Mouse (Mus musculus) myocyte (in vitro differentiated cells): ENCODE results near the gene Mertk. TPM values are rescaled to one million over a fixed set of nuclear protein-coding genes. Genes with fewer than 3 reads are reported as not detected.

Source experiments
- H3K27me3 ChIP-seq: one replicate; pipeline ENCODE4 v1.6.1; 2011; ENCODE audit not compliant: control insufficient read depth, insufficient read depth, insufficient read length
- H3K36me3 ChIP-seq: one replicate; pipeline ENCODE4 v1.6.1; 2011; ENCODE audit not compliant: control insufficient read depth, insufficient read depth
- H3K4me2 ChIP-seq: one replicate; pipeline ENCODE4 v1.6.1; 2011; ENCODE audit warnings: low read depth, control low read depth
- H3K4me3 ChIP-seq: one replicate; pipeline ENCODE4 v1.5.1; 2011; ENCODE audit warnings: mild to moderate bottlenecking, control low read depth, moderate library complexity
- H3K79me2 ChIP-seq: one replicate; pipeline ENCODE4 v1.6.1; 2011; ENCODE audit not compliant: control insufficient read depth, insufficient read depth
- H3ac ChIP-seq: one replicate; pipeline ENCODE4 v1.6.1; 2011; ENCODE audit not compliant: control insufficient read depth, insufficient read length
- CEBPB ChIP-seq: IDR thresholded peaks from 2 replicates; pipeline ENCODE4 v1.6.1; 2011; ENCODE audit warnings: mild to moderate bottlenecking, moderate library complexity; ENCODE audit not compliant: poor library complexity, insufficient read depth, severe bottlenecking
- E2F4 ChIP-seq: IDR thresholded peaks from one replicate; pipeline ENCODE4 v1.6.1; 2011; ENCODE audit warnings: mild to moderate bottlenecking, control low read depth, moderate library complexity; ENCODE audit not compliant: insufficient read depth
- MAX ChIP-seq: IDR thresholded peaks from one replicate; pipeline ENCODE4 v1.6.1; 2011; ENCODE audit warnings: low read depth, mild to moderate bottlenecking, control low read depth
- MYOD1 ChIP-seq, 3 experiments: IDR thresholded peaks; one replicate each; pipeline ENCODE4 v1.6.1; 2011; ENCODE audit warnings: control low read depth in 2 of 3, low read depth in 2 of 3, mild to moderate bottlenecking in 2 of 3, moderate library complexity in 1 of 3; ENCODE audit not compliant: insufficient read length in 2 of 3, control insufficient read depth in 1 of 3
- MYOG ChIP-seq, 3 experiments: IDR thresholded peaks; one replicate each; pipeline ENCODE4 v1.6.1; 2011; ENCODE audit warnings: control low read depth in 2 of 3, low read depth in 2 of 3, mild to moderate bottlenecking in 2 of 3; ENCODE audit not compliant: insufficient read length in 2 of 3, control insufficient read depth in 1 of 3, insufficient read depth in 1 of 3
- POLR2A ChIP-seq: IDR thresholded peaks from one replicate; pipeline ENCODE4 v1.6.1; 2011; ENCODE audit warnings: low read depth, mild to moderate bottlenecking, control low read depth, moderate library complexity; ENCODE audit not compliant: insufficient read length
- POLR2AphosphoS2 ChIP-seq: IDR thresholded peaks from one replicate; pipeline ENCODE4 v1.6.1; 2011; ENCODE audit warnings: low read depth, control low read depth; ENCODE audit not compliant: insufficient read length
- REST ChIP-seq: IDR thresholded peaks from one replicate; pipeline ENCODE4 v1.6.1; 2011; ENCODE audit warnings: mild to moderate bottlenecking, control low read depth, moderate library complexity; ENCODE audit not compliant: insufficient read depth, insufficient read length
- SRF ChIP-seq: IDR thresholded peaks from one replicate; pipeline ENCODE4 v1.6.1; 2011; ENCODE audit warnings: low read depth; ENCODE audit not compliant: control insufficient read depth, insufficient read length
- TCF12 ChIP-seq: IDR thresholded peaks from one replicate; pipeline ENCODE4 v1.6.1; 2011; ENCODE audit warnings: mild to moderate bottlenecking, control low read depth; ENCODE audit not compliant: poor library complexity, insufficient read depth, severe bottlenecking
- TCF3 ChIP-seq: IDR thresholded peaks from one replicate; pipeline ENCODE4 v1.6.1; 2011; ENCODE audit warnings: low read depth, control low read depth; ENCODE audit not compliant: insufficient read length
- USF1 ChIP-seq: IDR thresholded peaks from one replicate; pipeline ENCODE4 v1.6.1; 2011; ENCODE audit warnings: low read depth, mild to moderate bottlenecking, control low read depth, moderate library complexity
- polyA plus RNA-seq: library from polyadenylated mRNA; unstranded; fragments of >200 nt; fragmentation: generic; extraction: Trizol; gene quantifications from one replicate; pipeline ENCODE4 v1.2.1, GENCODE M21; 2012; ENCODE audit warnings: missing spikeins

Gene Mertk
- polyA plus RNA-seq, 1 experiment: 0.89 TPM

DNA sequence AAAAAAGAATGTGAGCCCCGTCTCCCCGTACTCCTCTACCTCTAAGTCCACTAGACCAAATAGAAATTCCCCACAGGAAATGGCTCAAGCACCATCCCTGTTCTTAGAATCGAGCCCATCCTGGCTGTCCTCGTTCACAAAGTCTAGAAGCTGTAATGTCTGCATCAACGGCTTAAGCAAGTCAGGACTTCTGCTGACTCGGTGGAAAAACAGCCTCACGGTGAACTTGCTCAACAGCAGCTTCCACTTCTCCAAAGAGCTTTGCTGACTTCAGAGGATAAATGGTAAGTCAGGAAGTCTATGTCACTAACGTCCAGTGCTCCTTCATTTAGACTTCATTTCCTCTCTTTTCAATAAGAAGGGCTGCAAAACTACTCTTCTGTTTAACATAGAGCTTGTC, 107.8 kb downstream of the Mertk start:
- Histone ChIP-seq H3ac (no peak overlapping the region), H3K27me3 (no peaks in the 10 kb centered on the region), H3K79me2 (no peaks in the 10 kb centered on the region), H3K4me2 (no peak overlapping the region), H3K4me3 (no peak overlapping the region), H3K36me3 (no peaks in the 10 kb centered on the region)
- TF ChIP-seq TCF12 (no peak), CEBPB (no peak), USF1 (no peak), POLR2A (no peak), SRF (no peak), E2F4 (no peak), MYOG (IDR thresholded peaks at IDR 0.05; ENCODE audit: control insufficient read depth in 1 of 3, insufficient read depth in 1 of 3, insufficient read length in 2 of 3, low read depth in 2 of 3) (no peak), MAX (no peak), REST (no peak), POLR2AphosphoS2 (no peak), TCF3 (no peak)

DNA sequence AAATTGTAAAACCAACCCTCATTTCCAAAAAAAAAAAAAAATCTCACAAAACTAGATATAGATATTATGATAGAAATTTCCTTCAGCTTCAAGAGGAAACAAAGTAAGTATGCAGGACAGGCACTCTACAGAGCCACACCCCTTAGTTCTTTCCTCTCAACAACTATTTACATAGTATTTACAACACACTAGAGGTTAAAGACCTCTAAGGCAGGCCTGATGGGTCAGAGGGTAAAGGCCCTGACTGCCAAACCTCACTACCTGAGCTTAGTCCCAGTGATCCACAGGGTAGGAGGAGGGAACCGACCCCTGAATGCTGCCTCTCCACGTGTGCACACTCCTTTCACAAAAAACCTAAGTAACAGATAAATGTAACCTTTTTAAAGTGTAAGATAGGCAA, 114.0 kb downstream of the Mertk start:
- no peaks in the 10 kb centered on the region for H3K79me2 ChIP-seq
- no peak overlapping the region for H3K4me2 ChIP-seq
- no peak for TF ChIP-seq POLR2A
- TF ChIP-seq SRF: no peak
- no peak for TF ChIP-seq CEBPB
- TF ChIP-seq POLR2AphosphoS2: no peak
- TF ChIP-seq E2F4: no peak
- TF ChIP-seq TCF3: no peak
- TF ChIP-seq USF1: no peak
- TF ChIP-seq TCF12: no peak
- TF ChIP-seq MYOD1 (IDR thresholded peaks at IDR 0.05; ENCODE audit: control insufficient read depth in 1 of 3, insufficient read length in 2 of 3, low read depth in 2 of 3): no peak
- TF ChIP-seq MYOG (IDR thresholded peaks at IDR 0.05; ENCODE audit: control insufficient read depth in 1 of 3, insufficient read depth in 1 of 3, insufficient read length in 2 of 3, low read depth in 2 of 3): no peak
- no peak for TF ChIP-seq REST
- no peak for TF ChIP-seq MAX
- H3K27me3 ChIP-seq: no peaks in the 10 kb centered on the region
- no peak overlapping the region for H3ac ChIP-seq
- no peaks in the 10 kb centered on the region for H3K36me3 ChIP-seq
- H3K4me3 ChIP-seq: no peak overlapping the region

DNA sequence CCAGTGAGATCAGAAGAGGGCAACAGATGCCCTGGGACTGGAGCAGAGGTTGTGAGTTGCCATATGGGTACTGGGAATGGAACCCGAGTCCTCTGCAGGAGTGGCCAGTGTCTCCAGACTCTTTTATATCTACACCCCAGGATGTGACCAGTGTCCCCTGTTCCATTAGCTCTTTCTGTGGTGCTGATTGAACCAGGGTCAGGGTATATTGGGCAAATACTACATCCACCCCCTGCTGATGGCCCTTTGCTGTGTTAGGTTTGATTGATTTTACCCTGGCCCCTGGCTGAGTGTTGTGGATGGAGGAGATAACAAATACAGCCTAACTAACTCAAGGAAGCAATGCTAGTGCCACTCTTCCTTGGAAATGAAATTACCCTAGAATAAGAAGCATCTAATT, 117.6 kb downstream of the Mertk start:
- H3K4me2 ChIP-seq: no peak overlapping the region
- H3K4me3 ChIP-seq: no peak overlapping the region
- H3K79me2 ChIP-seq: peaks cover 28% of the 10 kb centered on the region
- H3K27me3 ChIP-seq: no peaks in the 10 kb centered on the region
- H3K36me3 ChIP-seq: no peaks in the 10 kb centered on the region
- no peak overlapping the region for H3ac ChIP-seq
- TF ChIP-seq TCF12: no peak
- no peak for TF ChIP-seq MYOD1 (IDR thresholded peaks at IDR 0.05; ENCODE audit: control insufficient read depth in 1 of 3, insufficient read length in 2 of 3, low read depth in 2 of 3)
- no peak for TF ChIP-seq POLR2AphosphoS2
- no peak for TF ChIP-seq MAX
- TF ChIP-seq SRF: no peak
- no peak for TF ChIP-seq CEBPB
- TF ChIP-seq POLR2A: no peak
- no peak for TF ChIP-seq TCF3
- no peak for TF ChIP-seq REST
- TF ChIP-seq E2F4: no peak
- TF ChIP-seq MYOG (IDR thresholded peaks at IDR 0.05; ENCODE audit: control insufficient read depth in 1 of 3, insufficient read depth in 1 of 3, insufficient read length in 2 of 3, low read depth in 2 of 3): no peak
- no peak for TF ChIP-seq USF1

DNA sequence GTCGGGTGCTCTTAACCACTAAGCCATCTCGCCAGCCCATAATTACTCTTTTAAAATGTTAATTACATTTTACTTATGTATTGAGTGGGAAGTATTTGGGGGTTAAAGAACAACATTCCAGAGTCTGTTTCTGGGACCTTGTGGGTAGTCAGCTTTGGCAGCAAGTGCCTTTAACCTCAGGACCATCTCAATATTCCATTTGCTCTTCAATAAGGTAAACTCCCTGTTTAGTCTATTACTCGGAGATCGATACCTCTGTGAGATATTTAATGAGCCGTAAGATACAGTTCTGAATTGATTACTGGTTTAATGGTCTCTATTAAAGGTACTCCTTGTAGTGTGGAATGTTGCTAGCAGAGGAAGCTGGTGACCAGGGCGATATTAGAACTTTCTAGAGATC, 118.2 kb downstream of the Mertk start:
- H3K4me2 ChIP-seq: peak overlapping the region; percentile 98
- peaks cover 34% of the 10 kb centered on the region for H3K79me2 ChIP-seq
- no peak overlapping the region for H3ac ChIP-seq
- no peaks in the 10 kb centered on the region for H3K27me3 ChIP-seq
- H3K36me3 ChIP-seq: no peaks in the 10 kb centered on the region
- TF ChIP-seq POLR2AphosphoS2: no peak
- no peak for TF ChIP-seq POLR2A
- TF ChIP-seq TCF12: no peak
- TF ChIP-seq E2F4: no peak
- no peak for TF ChIP-seq MYOG (IDR thresholded peaks at IDR 0.05; ENCODE audit: control insufficient read depth in 1 of 3, insufficient read depth in 1 of 3, insufficient read length in 2 of 3, low read depth in 2 of 3)
- TF ChIP-seq SRF: no peak
- no peak for TF ChIP-seq REST
- TF ChIP-seq TCF3: no peak
- peak overlapping the region; percentile 90 for H3K4me3 ChIP-seq

DNA sequence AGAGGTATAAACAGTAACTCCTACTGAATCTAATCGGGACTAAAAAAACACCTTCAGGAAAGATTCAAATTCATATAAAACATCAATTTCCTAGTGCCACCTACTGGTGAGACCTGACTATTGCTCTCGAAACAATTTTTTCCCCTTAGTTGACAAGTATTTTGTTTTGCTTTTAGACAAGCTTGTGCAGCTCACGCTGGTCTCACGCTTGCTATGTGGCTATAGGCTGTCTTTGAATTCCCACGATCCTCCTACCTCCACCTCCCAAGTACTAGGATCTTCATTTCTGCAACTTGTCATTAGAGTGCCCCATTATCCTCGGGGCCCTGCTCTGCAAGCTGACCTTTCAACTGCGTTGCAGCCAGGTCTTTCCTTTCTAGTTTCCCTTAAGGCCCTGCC, 118.6 kb downstream of the Mertk start:
- Histone ChIP-seq H3K27me3 (no peaks in the 10 kb centered on the region), H3K4me2 (peak overlapping the region; percentile 98), H3K36me3 (no peaks in the 10 kb centered on the region), H3K79me2 (peaks cover 34% of the 10 kb centered on the region), H3ac (no peak overlapping the region), H3K4me3 (peak overlapping the region; percentile 90)
- TF ChIP-seq MAX: no peak
- no peak for TF ChIP-seq MYOD1 (IDR thresholded peaks at IDR 0.05; ENCODE audit: control insufficient read depth in 1 of 3, insufficient read length in 2 of 3, low read depth in 2 of 3)
- no peak for TF ChIP-seq E2F4
- no peak for TF ChIP-seq MYOG (IDR thresholded peaks at IDR 0.05; ENCODE audit: control insufficient read depth in 1 of 3, insufficient read depth in 1 of 3, insufficient read length in 2 of 3, low read depth in 2 of 3)
- no peak for TF ChIP-seq REST
- TF ChIP-seq USF1: no peak
